Mouse (Mus musculus): ENCODE data around the gene Arhgap31. TPM values are rescaled to one million over a fixed set of nuclear protein-coding genes. Genes with fewer than 3 reads are reported as not detected.

The Arhgap31 gene
- polyA plus RNA-seq, 1 experiment, result 36.1 TPM

DNA sequence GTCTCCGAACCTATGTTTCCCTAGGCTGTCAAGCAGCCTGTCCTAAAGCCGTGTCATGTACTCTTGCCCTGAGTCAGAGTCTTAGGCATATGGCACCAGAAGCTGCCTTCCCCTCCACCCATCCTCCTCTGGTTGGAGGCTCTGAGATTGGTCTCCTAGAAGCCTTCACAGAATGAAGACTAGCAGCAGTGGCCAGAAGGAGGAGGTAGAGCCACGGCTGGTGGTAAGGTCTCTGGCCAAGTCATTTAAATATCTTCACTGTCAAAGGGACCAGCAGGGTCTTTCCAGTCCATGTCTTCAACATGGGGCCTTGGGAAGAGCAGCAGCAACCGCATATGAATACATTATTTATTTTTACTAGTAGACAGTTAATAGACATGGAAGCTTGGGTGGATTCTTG is 36.4 kb downstream of the Arhgap31 start:
- H3K4me3 ChIP-seq (ENCODE audit: insufficient read depth, low read length), result no peak overlapping the region
- no peak overlapping the region for H3K27ac ChIP-seq (ENCODE audit: insufficient read depth, low read depth, low read length)
- peaks cover 35% of the 10 kb centered on the region for H3K4me1 ChIP-seq (ENCODE audit: control insufficient read depth, insufficient read depth, low read length)
- no peak for TF ChIP-seq CTCF (IDR thresholded peaks at IDR 0.05; ENCODE audit: low read depth, low read length)
- no peak for TF ChIP-seq POLR2A (IDR thresholded peaks at IDR 0.05; ENCODE audit: borderline replicate concordance, low read depth, low read length)

DNA sequence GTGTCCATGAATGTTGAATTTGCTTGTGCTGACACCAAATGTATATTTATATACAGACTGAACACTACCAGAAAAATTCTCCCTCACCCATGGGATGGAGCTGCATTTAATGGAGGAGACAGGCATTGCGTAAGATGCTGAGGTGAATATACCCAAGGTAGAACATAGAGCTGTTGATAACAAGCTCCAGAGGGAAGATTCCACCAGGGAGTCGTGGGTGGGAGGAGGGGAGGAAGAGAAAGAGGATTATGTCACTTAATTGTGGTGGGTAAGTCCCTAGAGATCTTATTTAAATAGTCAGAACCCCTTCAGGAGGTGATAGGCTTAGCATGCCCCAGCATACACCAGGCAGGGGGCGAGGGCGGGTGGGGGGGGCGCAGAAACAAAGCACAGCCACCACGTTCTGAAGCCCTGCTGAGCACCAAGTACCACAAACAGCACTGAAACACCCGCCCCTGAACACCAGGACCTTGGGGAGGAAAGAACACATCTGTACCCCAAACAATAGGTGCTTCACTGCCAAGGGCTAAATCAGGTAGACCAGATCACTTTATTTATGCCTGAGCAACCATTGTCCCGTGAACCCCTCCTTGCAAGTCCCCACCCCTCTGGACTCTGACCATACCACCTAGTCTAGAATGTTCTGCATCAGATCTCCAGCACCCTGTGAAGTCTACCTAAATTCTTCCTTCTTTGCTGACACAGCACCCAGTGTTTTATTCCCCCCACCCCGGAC is 37.3 kb downstream of the Arhgap31 start:
- Histone ChIP-seq H3K27ac (ENCODE audit: insufficient read depth, low read depth, low read length) (peak overlapping the region; percentile 66), H3K4me1 (ENCODE audit: control insufficient read depth, insufficient read depth, low read length) (peaks cover 35% of the 10 kb centered on the region), H3K4me3 (ENCODE audit: insufficient read depth, low read length) (no peak overlapping the region)
- TF ChIP-seq POLR2A (IDR thresholded peaks at IDR 0.05; ENCODE audit: borderline replicate concordance, low read depth, low read length) (no peak), CTCF (IDR thresholded peaks at IDR 0.05; ENCODE audit: low read depth, low read length) (no peak)

DNA sequence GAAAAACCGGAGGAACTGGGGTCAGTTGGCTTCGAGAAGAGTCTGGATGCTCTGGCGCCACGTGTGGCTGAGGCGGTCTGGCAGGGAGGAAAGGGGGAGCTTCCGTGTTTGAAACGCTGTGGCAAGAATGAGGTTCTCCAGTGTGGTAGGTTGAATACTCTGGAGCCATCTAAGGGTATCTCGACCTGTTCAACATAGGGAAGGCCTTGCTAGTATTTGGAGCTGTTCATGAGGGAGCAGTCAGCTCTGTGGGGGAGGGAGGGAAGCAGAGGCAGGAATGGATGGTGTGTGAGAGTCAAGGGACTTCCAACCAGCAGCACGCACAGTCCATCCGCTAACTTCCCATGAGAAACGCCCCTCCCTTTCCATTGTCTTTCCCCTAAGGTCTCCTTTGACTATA is 38.2 kb downstream of the Arhgap31 start:
- Histone ChIP-seq H3K27ac (ENCODE audit: insufficient read depth, low read depth, low read length) (peak overlapping the region; percentile 66), H3K4me3 (ENCODE audit: insufficient read depth, low read length) (no peak overlapping the region), H3K4me1 (ENCODE audit: control insufficient read depth, insufficient read depth, low read length) (peaks cover 30% of the 10 kb centered on the region)
- TF ChIP-seq CTCF (IDR thresholded peaks at IDR 0.05; ENCODE audit: low read depth, low read length) (no peak), POLR2A (IDR thresholded peaks at IDR 0.05; ENCODE audit: borderline replicate concordance, low read depth, low read length) (no peak)

DNA sequence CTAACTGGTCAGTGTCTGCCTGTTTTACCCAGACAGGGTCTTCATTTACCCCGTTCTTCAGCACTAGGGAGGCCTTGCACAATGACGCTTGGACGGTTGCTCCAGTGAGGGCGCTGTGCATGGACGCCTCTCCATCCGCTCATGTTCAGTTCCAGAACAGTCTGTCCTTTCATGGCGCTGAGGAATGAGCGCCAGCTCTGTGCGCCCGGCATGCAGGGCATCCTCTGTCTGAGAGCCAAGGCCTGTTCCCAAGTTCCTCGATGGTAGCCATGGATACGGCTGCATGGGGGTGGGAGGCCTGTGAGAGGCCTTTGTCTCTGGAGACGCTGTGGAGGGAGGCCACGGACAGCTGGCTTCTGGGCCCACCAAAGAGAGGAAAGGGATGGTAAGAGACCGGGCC is 39.6 kb downstream of the Arhgap31 start:
- Histone ChIP-seq H3K4me1 (ENCODE audit: control insufficient read depth, insufficient read depth, low read length) (peaks cover 26% of the 10 kb centered on the region), H3K27ac (ENCODE audit: insufficient read depth, low read depth, low read length) (no peak overlapping the region), H3K4me3 (ENCODE audit: insufficient read depth, low read length) (no peak overlapping the region)
- TF ChIP-seq POLR2A (IDR thresholded peaks at IDR 0.05; ENCODE audit: borderline replicate concordance, low read depth, low read length), result no peak
- no peak for TF ChIP-seq CTCF (IDR thresholded peaks at IDR 0.05; ENCODE audit: low read depth, low read length)

DNA sequence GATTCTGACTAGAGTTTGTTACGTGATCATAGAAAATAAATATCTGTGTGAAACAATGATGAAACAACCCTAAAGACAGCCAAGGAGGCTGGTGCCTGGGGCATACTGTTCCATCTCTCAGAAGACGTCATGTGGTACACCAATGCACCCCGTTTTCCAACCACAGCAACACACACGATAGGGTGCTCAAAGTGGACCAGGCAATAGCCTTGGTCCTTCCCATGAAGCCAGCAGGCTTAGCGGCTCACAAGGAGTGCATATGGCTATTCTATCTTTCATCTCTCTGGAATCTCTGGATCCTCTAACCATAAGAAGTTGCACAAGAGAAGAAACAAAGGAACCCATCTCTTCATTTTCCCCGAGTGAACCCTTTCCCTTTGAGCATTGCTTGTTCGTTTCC is 40.1 kb downstream of the Arhgap31 start:
- H3K4me3 ChIP-seq (ENCODE audit: insufficient read depth, low read length), result no peak overlapping the region
- no peak overlapping the region for H3K27ac ChIP-seq (ENCODE audit: insufficient read depth, low read depth, low read length)
- TF ChIP-seq CTCF (IDR thresholded peaks at IDR 0.05; ENCODE audit: low read depth, low read length) (no peak), POLR2A (IDR thresholded peaks at IDR 0.05; ENCODE audit: borderline replicate concordance, low read depth, low read length) (no peak)
- peaks cover 26% of the 10 kb centered on the region for H3K4me1 ChIP-seq (ENCODE audit: control insufficient read depth, insufficient read depth, low read length)

DNA sequence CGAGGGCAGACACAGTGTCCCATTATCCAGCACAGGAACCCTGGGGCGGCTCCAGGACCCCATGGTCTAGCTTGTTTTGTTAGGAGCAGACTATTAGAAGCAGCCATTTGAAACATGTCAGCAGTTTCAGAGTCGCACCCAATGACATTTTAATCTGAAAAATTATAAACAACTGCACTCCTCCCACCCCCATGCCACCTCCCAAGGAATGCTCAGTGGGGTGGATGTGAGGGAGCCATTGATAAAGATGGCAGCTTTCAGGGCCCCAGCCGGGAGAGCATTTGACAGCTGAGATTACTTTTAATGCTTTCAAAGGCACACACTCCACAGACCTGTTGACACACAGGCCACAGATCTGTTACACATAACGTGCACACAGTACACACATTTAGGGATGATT is 40.7 kb downstream of the Arhgap31 start:
- no peak for TF ChIP-seq CTCF (IDR thresholded peaks at IDR 0.05; ENCODE audit: low read depth, low read length)
- no peak for TF ChIP-seq POLR2A (IDR thresholded peaks at IDR 0.05; ENCODE audit: borderline replicate concordance, low read depth, low read length)
- Histone ChIP-seq H3K4me3 (ENCODE audit: insufficient read depth, low read length) (no peak overlapping the region), H3K4me1 (ENCODE audit: control insufficient read depth, insufficient read depth, low read length) (peaks cover 28% of the 10 kb centered on the region), H3K27ac (ENCODE audit: insufficient read depth, low read depth, low read length) (no peak overlapping the region)

DNA sequence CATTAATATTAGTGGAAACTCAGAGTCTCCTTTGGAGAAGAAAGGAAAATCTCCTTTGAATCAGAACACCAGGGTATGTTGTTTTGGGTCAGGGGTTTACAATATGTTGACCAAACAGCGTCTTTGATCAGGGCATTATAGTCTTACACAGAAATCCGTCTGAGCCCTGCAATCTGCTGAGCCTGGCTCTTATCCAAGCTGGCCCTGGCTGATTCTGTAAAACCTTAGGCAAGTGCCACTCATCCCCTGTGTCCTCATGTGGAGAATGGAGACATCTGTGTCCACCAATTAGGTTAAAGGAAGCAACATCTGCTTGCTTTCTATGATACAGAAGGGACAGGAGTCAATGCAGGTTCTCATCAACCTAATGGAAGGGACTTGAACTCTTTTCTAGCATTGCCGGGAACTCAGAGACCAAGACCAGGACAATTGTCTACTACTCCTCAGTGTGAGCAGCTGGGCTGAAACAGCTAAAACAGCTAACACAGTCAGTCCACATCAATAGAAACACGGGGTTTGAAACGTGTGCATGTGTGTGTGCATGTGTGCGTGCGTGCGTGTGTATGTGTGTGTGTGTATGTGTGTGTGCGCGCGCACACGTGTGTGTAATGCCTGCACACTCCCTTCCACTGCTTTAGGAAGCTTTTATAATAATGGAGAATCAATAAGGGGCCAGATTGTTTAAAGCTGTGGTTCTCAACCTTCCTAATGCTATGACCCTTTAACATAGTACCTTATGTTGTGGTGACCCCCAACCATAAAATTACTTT is 42.3 kb downstream of the Arhgap31 start:
- H3K4me3 ChIP-seq (ENCODE audit: insufficient read depth, low read length), result no peak overlapping the region
- no peak overlapping the region for H3K27ac ChIP-seq (ENCODE audit: insufficient read depth, low read depth, low read length)
- peaks cover 18% of the 10 kb centered on the region for H3K4me1 ChIP-seq (ENCODE audit: control insufficient read depth, insufficient read depth, low read length)

DNA sequence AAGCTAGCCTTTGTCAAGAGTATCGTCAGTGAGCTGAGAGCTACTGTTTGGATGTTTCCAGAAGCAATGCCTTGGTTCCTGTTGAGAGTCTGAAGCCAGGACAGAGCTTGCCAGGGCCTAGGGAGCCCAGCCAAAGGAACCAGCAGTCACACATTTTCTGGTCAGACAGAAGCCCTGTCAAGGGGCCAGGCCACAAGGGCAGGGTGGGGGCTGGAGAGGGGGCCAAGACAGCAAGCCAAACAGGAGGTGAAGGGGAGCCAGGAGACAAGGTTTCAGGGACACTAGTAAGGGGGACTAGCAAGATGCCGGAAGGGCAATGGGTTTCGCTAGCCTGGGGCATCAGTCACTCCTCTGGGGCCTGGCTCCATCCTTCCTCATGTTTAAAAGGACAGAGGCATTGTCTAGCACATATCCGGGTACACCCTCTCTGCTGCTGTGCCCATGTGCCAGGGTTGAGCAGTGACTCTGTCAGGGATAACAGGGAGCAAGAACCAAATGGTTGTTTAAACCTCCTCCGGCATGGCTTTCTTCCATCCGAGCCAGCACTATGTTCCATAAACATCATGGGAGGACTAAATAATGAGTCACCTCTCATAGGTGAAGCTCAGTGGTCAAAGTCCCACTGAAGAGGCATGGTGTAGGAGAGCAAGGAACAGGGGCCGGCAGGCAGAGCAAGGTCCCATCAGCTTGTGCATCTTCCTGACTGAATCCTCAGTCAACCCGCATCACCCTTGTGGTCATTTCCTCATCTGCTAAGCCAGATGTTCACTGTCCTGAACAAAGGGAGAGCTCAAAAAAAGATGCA is 44.0 kb downstream of the Arhgap31 start:
- Histone ChIP-seq H3K4me1 (ENCODE audit: control insufficient read depth, insufficient read depth, low read length) (peaks cover 6% of the 10 kb centered on the region), H3K4me3 (ENCODE audit: insufficient read depth, low read length) (no peak overlapping the region), H3K27ac (ENCODE audit: insufficient read depth, low read depth, low read length) (no peak overlapping the region)
- TF ChIP-seq POLR2A (IDR thresholded peaks at IDR 0.05; ENCODE audit: borderline replicate concordance, low read depth, low read length) (no peak), CTCF (IDR thresholded peaks at IDR 0.05; ENCODE audit: low read depth, low read length) (no peak)

More for the DNA sequence above, 42.3 kb downstream of the Arhgap31 start:
- no peak for TF ChIP-seq POLR2A (IDR thresholded peaks at IDR 0.05; ENCODE audit: borderline replicate concordance, low read depth, low read length)
- TF ChIP-seq CTCF (IDR thresholded peaks at IDR 0.05; ENCODE audit: low read depth, low read length), result no peak

DNA sequence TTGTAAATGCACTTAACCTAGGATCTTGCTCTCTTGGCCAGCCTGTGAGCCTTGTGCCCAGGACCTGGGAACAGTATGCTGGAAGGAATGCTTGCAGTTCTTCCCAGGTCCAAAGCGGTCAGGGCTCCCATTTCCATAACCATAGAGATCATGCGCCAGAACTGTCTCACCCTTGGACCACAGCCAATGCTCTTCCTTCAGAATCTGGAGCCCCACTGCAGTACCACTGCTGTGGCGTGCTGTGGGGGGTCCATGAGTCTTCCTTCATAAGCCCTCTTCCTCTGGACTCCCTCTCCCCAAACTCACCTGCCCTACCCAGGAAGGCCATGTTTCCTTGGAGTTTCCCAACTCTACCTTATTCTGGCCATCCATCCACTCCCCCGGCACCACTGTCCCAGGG is 46.6 kb downstream of the Arhgap31 start:
- TF ChIP-seq POLR2A (IDR thresholded peaks at IDR 0.05; ENCODE audit: borderline replicate concordance, low read depth, low read length), result no peak
- TF ChIP-seq CTCF (IDR thresholded peaks at IDR 0.05; ENCODE audit: low read depth, low read length), result no peak
- Histone ChIP-seq H3K4me3 (ENCODE audit: insufficient read depth, low read length) (no peak overlapping the region), H3K4me1 (ENCODE audit: control insufficient read depth, insufficient read depth, low read length) (peaks cover 6% of the 10 kb centered on the region), H3K27ac (ENCODE audit: insufficient read depth, low read depth, low read length) (no peak overlapping the region)
